Mouse (Mus musculus) ES-E14 (cell line): ENCODE data around the gene Sec16a. TPM values are rescaled to one million over a fixed set of nuclear protein-coding genes. Genes with fewer than 3 reads are reported as not detected.

ENCODE experiments used
- DNase-seq: peaks from one replicate; pipeline ENCODE4 v3.0.0-alpha.2; 2013; ENCODE audit warnings: low read depth, low spot score
- H3K27ac ChIP-seq: 2 replicates; pipeline ENCODE4 v1.5.1; 2012; ENCODE audit warnings: low read depth, mild to moderate bottlenecking, low read length, moderate library complexity, mixed read lengths; ENCODE audit not compliant: poor library complexity, insufficient read depth, severe bottlenecking
- H3K36me3 ChIP-seq: 2 replicates; pipeline ENCODE4 v1.6.1; 2012; ENCODE audit warnings: mild to moderate bottlenecking, low read length, moderate library complexity, mixed read lengths; ENCODE audit not compliant: control insufficient read depth, poor library complexity, insufficient read depth, severe bottlenecking
- H3K4me1 ChIP-seq, 2 experiments: fragments of 150-350 bp in 1 of 2; sonication (generic) in 1 of 2; 2 replicates each; pipeline ENCODE4 v1.6.1; 2012; ENCODE audit warnings: low read length in 2 of 2, mild to moderate bottlenecking in 1 of 2, mixed read lengths in 1 of 2; ENCODE audit not compliant: control insufficient read depth in 2 of 2, insufficient read depth in 2 of 2, poor library complexity in 1 of 2
- H3K4me3 ChIP-seq, 2 experiments: fragments of 150-350 bp in 1 of 2; sonication (generic) in 1 of 2; 2 replicates each; pipeline ENCODE4 v1.5.1; 2012; ENCODE audit warnings: low read length in 2 of 2, low read depth in 1 of 2, mild to moderate bottlenecking in 1 of 2, mixed read lengths in 1 of 2; ENCODE audit not compliant: insufficient read depth in 1 of 2, poor library complexity in 1 of 2, severe bottlenecking in 1 of 2
- H3K9ac ChIP-seq: 2 replicates; pipeline ENCODE4 v1.6.1; 2012; ENCODE audit warnings: low read depth, mild to moderate bottlenecking, low read length, mixed read lengths; ENCODE audit not compliant: poor library complexity, insufficient read depth, severe bottlenecking
- H3K9me3 ChIP-seq: fragments of 150-350 bp; sonication (generic); 2 replicates; pipeline ENCODE4 v1.6.1; 2012; ENCODE audit warnings: low read depth, mild to moderate bottlenecking, low read length; ENCODE audit not compliant: control insufficient read depth, insufficient read depth
- CHD2 ChIP-seq: IDR thresholded peaks from 2 replicates; pipeline ENCODE4 v1.6.1; 2014; ENCODE audit warnings: mild to moderate bottlenecking, low read depth, low read length, inconsistent platforms
- HCFC1 ChIP-seq: IDR thresholded peaks from 2 replicates; pipeline ENCODE4 v1.6.1; 2012; ENCODE audit warnings: low read length, inconsistent platforms, borderline replicate concordance; ENCODE audit not compliant: insufficient read depth
- MAFK ChIP-seq: IDR thresholded peaks from 2 replicates; pipeline ENCODE4 v1.6.1; 2014; ENCODE audit warnings: mild to moderate bottlenecking, low read depth, low read length, inconsistent platforms; ENCODE audit not compliant: insufficient read depth
- ZC3H11A ChIP-seq: IDR thresholded peaks from 2 replicates; pipeline ENCODE4 v1.6.1; 2012; ENCODE audit warnings: low read depth, mild to moderate bottlenecking, inconsistent platforms, low read length, borderline replicate concordance
- ZNF384 ChIP-seq: IDR thresholded peaks from 2 replicates; pipeline ENCODE4 v1.6.1; 2012; ENCODE audit warnings: low read depth, low read length, inconsistent platforms
- in situ Hi-C, 2 experiments: fragments of 600-800 bp; cut with MboI; formaldehyde crosslinking; loops; one replicate each; pipeline ENCODE4 v1.15.1; 2025; ENCODE audit warnings: low sequenced_read_pairs in 2 of 2, inconsistent platforms in 1 of 2; ENCODE audit not compliant: unreplicated experiment in 2 of 2
- total RNA-seq: library from RNA; depleted of rRNA; stranded (reverse); fragments of 300-350 nt; gene quantifications from 2 replicates; pipeline ENCODE4 v1.2.3, GENCODE M21; 2012

Gene Sec16a
- total RNA-seq, 1 experiment: 47.3 TPM

GRCm38 (mm10) chr2:26475505-26476430 is 30.8 kb upstream of the Sec16a start:
- H3K9me3 ChIP-seq: no peaks in the 10 kb centered on the region
- no peak overlapping the region for H3K9ac ChIP-seq
- no peak overlapping the region for H3K4me3 ChIP-seq
- peaks cover 78% of the 10 kb centered on the region for H3K36me3 ChIP-seq
- no peak for TF ChIP-seq CHD2
- no peak for TF ChIP-seq HCFC1
- TF ChIP-seq ZC3H11A: no peak
- no peak for TF ChIP-seq ZNF384
- TF ChIP-seq MAFK: no peak
- in situ Hi-C loops: no loop called here
- H3K27ac ChIP-seq: no peak overlapping the region
- no peaks in the 10 kb centered on the region for H3K4me1 ChIP-seq
- DNase-seq: no peak

GRCm38 (mm10) chr2:26474789-26475504 is 29.9 kb upstream of the Sec16a start:
- in situ Hi-C loops: no loop called here

DNA sequence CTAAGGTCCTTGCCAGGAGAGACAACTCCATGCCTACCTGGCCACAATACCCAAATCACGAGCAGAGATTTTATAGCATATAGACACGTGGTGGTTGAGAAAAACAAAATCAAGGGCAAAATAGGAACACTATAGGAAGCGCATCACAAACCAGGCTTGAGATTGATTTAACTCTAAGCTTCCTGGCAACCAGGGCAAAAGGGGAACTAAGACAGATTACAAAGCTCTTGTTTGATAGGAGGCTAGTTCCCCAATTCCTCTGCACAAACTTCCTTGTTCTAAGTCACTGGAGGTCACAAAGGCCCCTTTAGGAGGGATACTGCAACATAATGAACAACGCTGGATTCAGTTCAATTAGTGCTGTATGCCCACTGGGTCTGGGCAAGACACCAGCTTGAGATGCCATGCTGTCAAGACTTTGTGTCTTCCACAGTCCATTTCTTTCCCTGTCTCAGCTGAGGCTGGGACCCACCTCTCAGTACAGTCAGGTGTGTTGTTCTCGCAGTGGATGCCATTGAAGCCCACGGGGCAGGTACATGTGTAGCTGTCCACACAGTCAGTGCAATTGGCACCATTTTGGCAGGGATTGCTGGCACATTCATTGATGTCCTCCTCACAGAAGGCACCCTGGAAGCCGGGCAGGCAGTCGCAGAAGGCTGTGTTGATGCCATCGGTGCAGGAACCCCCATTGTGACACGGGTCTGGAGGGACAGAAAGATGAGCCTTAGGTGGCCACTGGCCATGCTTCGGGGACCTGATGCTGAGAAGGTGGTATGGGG is 27.5 kb upstream of the Sec16a start:
- Histone ChIP-seq H3K9ac (no peak overlapping the region), H3K4me1 (no peaks in the 10 kb centered on the region), H3K9me3 (no peaks in the 10 kb centered on the region), H3K36me3 (peaks cover 83% of the 10 kb centered on the region), H3K4me3 (no peak overlapping the region), H3K27ac (no peak overlapping the region)
- DNase-seq: no peak
- no peak for TF ChIP-seq CHD2
- TF ChIP-seq MAFK: no peak
- TF ChIP-seq ZC3H11A: no peak
- TF ChIP-seq HCFC1: no peak
- no peak for TF ChIP-seq ZNF384
- in situ Hi-C loops: no loop called here

More at GRCm38 (mm10) chr2:26474789-26475504, 29.9 kb upstream of the Sec16a start:
- Histone ChIP-seq H3K4me3 (no peak overlapping the region), H3K36me3 (peaks cover 81% of the 10 kb centered on the region), H3K4me1 (no peaks in the 10 kb centered on the region), H3K9ac (no peak overlapping the region), H3K9me3 (no peaks in the 10 kb centered on the region), H3K27ac (no peak overlapping the region)
- DNase-seq: no peak
- TF ChIP-seq HCFC1 (no peak), CHD2 (no peak), MAFK (no peak), ZNF384 (no peak), ZC3H11A (no peak)

- TF ChIP-seq HCFC1 (no peak), MAFK (no peak), ZC3H11A (no peak), ZNF384 (no peak), CHD2 (no peak)
- Histone ChIP-seq H3K4me1 (no peaks in the 10 kb centered on the region), H3K9ac (no peak overlapping the region), H3K36me3 (peaks cover 84% of the 10 kb centered on the region), H3K27ac (no peak overlapping the region), H3K9me3 (no peaks in the 10 kb centered on the region), H3K4me3 (no peak overlapping the region)
- in situ Hi-C loops: no loop called here
- no peak for DNase-seq
These were observed 26.8 kb upstream of the Sec16a start for GRCm38 (mm10) chr2:26471652-26472285.
